Mouse (Mus musculus) lung, embryonic 14.5 days (tissue): ENCODE measurements at regions not wholly inside any gene's neighbourhood (a gene's known extent, or its start where the extent isn't known, plus 50 kb on each side); places are given as distances from the start of the nearest gene placed in this dataset.

ENCODE experiments used
- ATAC-seq: fragments of 200-750 bp; cut with Nextera tagmentation; 2 replicates; pipeline ENCODE4 v1.8.0; 2017; ENCODE audit warnings: mild to moderate bottlenecking, moderate TSS enrichment, moderate library complexity; ENCODE audit not compliant: insufficient read depth
- DNase-seq: peaks from one replicate; pipeline ENCODE4 v3.0.0-alpha.2; 2015
- H3K27ac ChIP-seq: fragments of 300-500 bp; sonication (generic); 2 replicates; pipeline ENCODE4 v1.5.1; 2014; ENCODE audit warnings: low read depth, mild to moderate bottlenecking, moderate library complexity
- H3K27me3 ChIP-seq: fragments of 300-500 bp; sonication (generic); 2 replicates; pipeline ENCODE4 v1.6.1; 2014; ENCODE audit warnings: low read length, control low read depth; ENCODE audit not compliant: insufficient read depth
- H3K36me3 ChIP-seq: fragments of 300-500 bp; sonication (generic); 2 replicates; pipeline ENCODE4 v1.6.1; 2014; ENCODE audit warnings: control low read depth; ENCODE audit not compliant: insufficient read depth
- H3K4me1 ChIP-seq: fragments of 300-500 bp; sonication (generic); 2 replicates; pipeline ENCODE4 v1.6.1; 2014; ENCODE audit warnings: antibody characterized with exemption, control low read depth; ENCODE audit not compliant: insufficient read depth
- H3K4me2 ChIP-seq: fragments of 300-500 bp; sonication (generic); 2 replicates; pipeline ENCODE4 v1.6.1; 2014; ENCODE audit warnings: mild to moderate bottlenecking
- H3K4me3 ChIP-seq: fragments of 300-500 bp; sonication (generic); 2 replicates; pipeline ENCODE4 v1.5.1; 2014; ENCODE audit warnings: low read depth, low read length
- H3K9ac ChIP-seq: fragments of 300-500 bp; sonication (generic); 2 replicates; pipeline ENCODE4 v1.6.1; 2014
- H3K9me3 ChIP-seq: fragments of 300-500 bp; sonication (generic); 2 replicates; pipeline ENCODE4 v1.6.1; 2016; ENCODE audit warnings: low read depth, low read length, control low read depth
- CTCF ChIP-seq: IDR thresholded peaks from 2 replicates; pipeline ENCODE4 v1.5.1; 2016; ENCODE audit warnings: antibody characterized with exemption, low read depth
- WGBS: fragments of 180-500 bp; shearing (Covaris S2); extraction: QIAGEN DNeasy Blood & Tissue Kit; methylation state at CpG from one replicate; pipeline ENCODE4 v1.1.7; 2014; 5-methylcytosine and 5-hydroxymethylcytosine counted together

DNA sequence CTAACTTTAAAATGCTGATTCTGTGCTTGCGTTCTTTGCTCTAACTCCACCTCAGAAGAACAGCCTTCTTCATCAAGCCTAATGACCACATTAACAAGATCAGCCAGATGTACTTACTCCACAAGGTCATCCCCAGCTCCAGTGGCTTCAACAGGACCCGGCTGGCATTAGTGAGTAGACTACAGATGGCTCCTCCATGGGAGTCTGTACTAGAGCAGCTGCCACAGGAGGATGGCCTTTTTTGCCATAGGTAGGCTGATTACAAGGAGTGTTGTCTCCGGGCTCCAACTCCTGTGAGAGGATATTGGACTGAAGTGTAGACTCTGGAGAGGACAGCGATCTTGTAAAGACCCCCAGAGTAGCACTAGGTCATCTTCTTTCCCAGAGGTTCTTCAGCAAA is 729.7 kb downstream of the Galc start:
- DNase-seq (no peak), ATAC-seq (no peak)
- 90% methylated on average over 4 of the region's 4 CpGs for whole genome bisulfite sequencing
- Histone ChIP-seq H3K4me3 (no peak overlapping the region), H3K4me1 (no peaks in the 10 kb centered on the region), H3K27me3 (no peaks in the 10 kb centered on the region), H3K9ac (no peak overlapping the region), H3K4me2 (no peak overlapping the region), H3K36me3 (no peaks in the 10 kb centered on the region), H3K9me3 (no peaks in the 10 kb centered on the region), H3K27ac (no peak overlapping the region)
- TF ChIP-seq CTCF, result no peak

DNA sequence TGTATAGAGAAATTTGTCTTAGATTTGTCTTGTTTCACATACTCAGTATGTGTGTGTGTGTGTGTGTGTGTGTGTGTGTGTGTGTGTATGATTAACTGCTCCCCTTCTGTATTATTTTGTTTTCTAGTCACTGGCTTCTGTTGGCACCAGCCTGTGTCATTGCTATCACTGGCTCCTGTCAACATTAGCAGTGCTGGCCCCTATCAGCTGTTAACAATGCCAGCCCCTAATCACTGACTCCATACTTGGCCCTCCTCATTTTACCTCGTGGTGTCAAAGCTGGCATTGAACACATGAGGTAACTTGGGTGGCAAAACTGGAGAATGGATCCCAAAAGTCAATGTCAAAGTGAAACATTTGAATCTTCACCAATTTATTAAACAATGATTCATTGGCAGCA is 733.3 kb downstream of the Galc start:
- Histone ChIP-seq H3K4me2 (no peak overlapping the region), H3K4me1 (no peaks in the 10 kb centered on the region), H3K9me3 (no peaks in the 10 kb centered on the region), H3K9ac (no peak overlapping the region), H3K36me3 (no peaks in the 10 kb centered on the region), H3K4me3 (no peak overlapping the region), H3K27me3 (no peaks in the 10 kb centered on the region), H3K27ac (no peak overlapping the region)
- ATAC-seq (no peak), DNase-seq (no peak)
- WGBS, result 19% methylated on average over 1 of the region's 1 CpGs
- TF ChIP-seq CTCF, result no peak

DNA sequence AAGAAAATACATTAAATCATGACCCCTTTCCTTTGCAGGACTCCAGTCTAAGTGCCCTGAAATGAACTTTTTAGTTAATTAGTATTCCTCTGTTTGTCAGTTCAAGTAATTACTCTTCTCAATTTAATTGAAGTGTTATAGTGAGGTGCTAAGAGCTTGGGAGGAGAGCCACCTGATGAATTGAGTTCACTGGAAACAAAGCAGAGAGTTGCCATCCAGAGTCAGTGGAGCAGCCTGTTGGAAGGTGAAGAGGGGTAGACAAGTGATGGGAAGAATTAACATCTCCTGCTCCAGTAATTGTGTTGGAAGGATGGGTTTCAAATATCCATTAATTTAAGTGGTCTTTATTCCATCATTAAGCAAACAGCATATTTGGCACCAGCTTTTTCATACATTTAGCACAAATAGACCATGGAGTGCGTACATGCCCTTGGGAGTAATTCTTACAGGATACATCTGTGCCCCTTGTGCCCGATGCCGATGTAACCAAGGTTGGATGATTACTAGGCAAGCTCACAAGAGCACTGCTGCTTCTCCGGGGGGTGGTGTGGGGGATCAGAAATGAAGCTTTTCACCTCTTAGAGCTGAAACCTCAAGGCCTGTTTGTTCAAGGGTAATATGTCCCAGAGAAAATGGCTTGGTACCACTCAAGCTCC is 739.3 kb downstream of the Galc start:
- Histone ChIP-seq H3K9ac (no peak overlapping the region), H3K4me1 (no peaks in the 10 kb centered on the region), H3K4me2 (no peak overlapping the region), H3K36me3 (no peaks in the 10 kb centered on the region), H3K4me3 (no peak overlapping the region), H3K9me3 (no peaks in the 10 kb centered on the region), H3K27ac (no peak overlapping the region), H3K27me3 (no peaks in the 10 kb centered on the region)
- ATAC-seq (no peak), DNase-seq (no peak)
- 81% methylated on average over 4 of the region's 4 CpGs for WGBS
- no peak for TF ChIP-seq CTCF

- ATAC-seq (no peak), DNase-seq (peak; percentile 5)
- no peaks in the 10 kb centered on the region for H3K9me3 ChIP-seq
- 63% methylated on average over 2 of the region's 2 CpGs for WGBS
- H3K36me3 ChIP-seq, result no peaks in the 10 kb centered on the region
- no peaks in the 10 kb centered on the region for H3K4me1 ChIP-seq
- TF ChIP-seq CTCF, result no peak
- H3K4me3 ChIP-seq, result no peak overlapping the region
- no peak overlapping the region for H3K27ac ChIP-seq
- no peak overlapping the region for H3K4me2 ChIP-seq
- H3K27me3 ChIP-seq, result no peaks in the 10 kb centered on the region
- no peak overlapping the region for H3K9ac ChIP-seq
Measured at GRCm38 (mm10) chr12:97517534-97517933, 741.7 kb downstream of the Galc start.

GRCm38 (mm10) chr12:97515805-97516204 is 743.5 kb downstream of the Galc start:
- no peak for TF ChIP-seq CTCF
- no peaks in the 10 kb centered on the region for H3K4me1 ChIP-seq
- H3K9me3 ChIP-seq, result no peaks in the 10 kb centered on the region
- WGBS, result 88% methylated on average over 5 of the region's 5 CpGs
- no peaks in the 10 kb centered on the region for H3K36me3 ChIP-seq
- no peak overlapping the region for H3K9ac ChIP-seq
- no peak overlapping the region for H3K27ac ChIP-seq
- no peaks in the 10 kb centered on the region for H3K27me3 ChIP-seq
- DNase-seq (no peak), ATAC-seq (no peak)
- H3K4me2 ChIP-seq, result no peak overlapping the region
- H3K4me3 ChIP-seq, result no peak overlapping the region

- ATAC-seq (no peak), DNase-seq (no peak)
Measured at GRCm38 (mm10) chr12:97511866-97512265, 747.4 kb downstream of the Galc start.

GRCm38 (mm10) chr12:97501441-97501840 is 757.8 kb downstream of the Galc start:
- no peak for DNase-seq
- no peaks in the 10 kb centered on the region for H3K27me3 ChIP-seq
- WGBS, result 55% methylated on average over 2 of the region's 2 CpGs
- H3K4me2 ChIP-seq, result no peak overlapping the region
- H3K4me3 ChIP-seq, result no peak overlapping the region
- H3K9me3 ChIP-seq, result no peaks in the 10 kb centered on the region
- no peak overlapping the region for H3K9ac ChIP-seq
- no peak overlapping the region for H3K27ac ChIP-seq
- TF ChIP-seq CTCF, result no peak
- no peaks in the 10 kb centered on the region for H3K4me1 ChIP-seq
- H3K36me3 ChIP-seq, result no peaks in the 10 kb centered on the region
- ATAC-seq, result no peak

More at GRCm38 (mm10) chr12:97511866-97512265, 747.4 kb downstream of the Galc start:
- H3K27me3 ChIP-seq, result no peaks in the 10 kb centered on the region
- H3K4me2 ChIP-seq, result no peak overlapping the region
- no peak overlapping the region for H3K4me3 ChIP-seq
- H3K9me3 ChIP-seq, result no peaks in the 10 kb centered on the region
- no peak overlapping the region for H3K27ac ChIP-seq
- H3K9ac ChIP-seq, result no peak overlapping the region
- H3K36me3 ChIP-seq, result no peaks in the 10 kb centered on the region
- no peak for TF ChIP-seq CTCF
- 32% methylated on average over 9 of the region's 9 CpGs for WGBS
- no peaks in the 10 kb centered on the region for H3K4me1 ChIP-seq

GRCm38 (mm10) chr12:97483559-97483958 is 775.7 kb downstream of the Galc start:
- 40% methylated on average over 2 of the region's 2 CpGs for WGBS
- ATAC-seq, result no peak
- no peak for DNase-seq

More at GRCm38 (mm10) chr12:97483559-97483958, 775.7 kb downstream of the Galc start:
- Histone ChIP-seq H3K9ac (no peak overlapping the region), H3K4me3 (no peak overlapping the region), H3K9me3 (no peaks in the 10 kb centered on the region), H3K36me3 (no peaks in the 10 kb centered on the region), H3K27me3 (no peaks in the 10 kb centered on the region), H3K4me1 (no peaks in the 10 kb centered on the region), H3K27ac (no peak overlapping the region), H3K4me2 (no peak overlapping the region)
- no peak for TF ChIP-seq CTCF
